Mouse (Mus musculus): ENCODE data around the gene Rragc.

The Rragc gene

DNA sequence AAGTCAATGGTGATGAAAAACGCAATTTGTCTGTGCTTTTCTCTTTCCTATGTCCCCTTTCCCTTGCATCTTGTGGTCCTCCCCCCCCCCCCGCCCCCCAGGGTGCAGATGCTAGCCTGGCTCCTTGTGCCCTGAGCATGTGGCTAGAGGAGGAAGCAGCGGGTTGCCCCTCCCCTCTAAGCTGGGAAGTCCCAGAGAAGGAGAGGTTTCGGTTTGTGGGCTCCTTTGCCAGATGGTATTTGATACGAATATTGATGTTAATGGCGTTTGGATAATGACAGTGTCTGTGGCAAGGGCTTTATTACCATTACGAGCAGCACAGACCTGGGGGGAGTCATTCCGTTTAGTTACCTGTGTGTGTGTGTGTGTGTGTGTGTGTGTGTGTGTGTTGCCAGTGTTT is 34.8 kb downstream of the Rragc start:
- no peak for DNase-seq (ENCODE audit: low spot score)

DNA sequence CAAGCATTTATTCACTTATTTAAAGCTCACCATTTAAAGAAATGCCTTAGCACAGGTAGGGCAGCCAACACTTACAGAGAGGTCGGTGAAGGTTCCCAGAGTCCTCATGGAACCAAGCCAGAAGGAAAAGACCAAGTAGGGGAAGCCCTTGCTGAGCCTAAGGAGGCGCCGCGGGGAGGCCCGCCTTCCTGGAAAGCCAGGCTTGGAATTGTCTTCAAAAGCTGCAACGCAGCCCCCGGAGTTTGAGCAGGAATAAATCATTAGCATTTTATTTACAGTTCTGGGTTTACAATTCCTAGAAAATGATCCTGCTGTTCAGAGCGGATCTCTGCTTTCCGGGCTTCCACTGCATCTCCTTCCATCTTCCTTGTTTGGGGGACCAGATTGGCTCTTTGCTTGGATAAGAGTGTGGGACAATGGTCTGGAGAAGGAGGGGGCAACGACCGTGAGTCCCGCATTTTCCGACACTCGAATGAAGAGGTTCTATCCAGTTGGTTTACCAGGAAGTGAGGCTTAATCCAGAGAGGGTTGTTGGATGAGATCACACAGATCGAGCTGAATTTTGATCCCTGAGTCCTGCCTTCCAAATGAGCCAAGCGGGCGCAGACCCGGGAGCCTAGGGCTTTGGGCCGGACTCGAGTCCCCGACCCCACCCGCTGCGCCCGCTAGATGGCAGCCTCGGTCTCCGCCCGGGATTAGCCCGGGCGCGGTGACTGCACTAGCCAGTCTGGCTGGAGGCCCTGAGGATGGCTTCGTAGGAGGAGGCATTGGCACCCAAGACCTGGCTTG is 39.7 kb downstream of the Rragc start:
- DNase-seq (ENCODE audit: low spot score), result peak; percentile 10

DNA sequence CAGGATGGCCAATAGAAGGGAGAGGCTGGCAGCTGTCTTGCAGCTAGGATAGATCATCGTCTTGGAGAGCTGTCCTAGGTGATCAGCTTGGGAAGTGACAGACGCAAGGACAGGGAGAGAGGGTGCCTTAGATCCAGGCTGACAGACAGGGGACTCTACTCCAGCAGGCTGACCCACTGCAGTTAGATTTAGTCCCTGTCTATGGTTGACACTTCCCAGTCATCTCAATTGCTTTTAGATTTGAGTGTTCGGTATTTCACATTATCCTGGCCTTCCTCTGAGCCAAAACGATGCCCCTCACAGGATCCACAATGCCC is 40.2 kb downstream of the Rragc start:
- DNase-seq (ENCODE audit: low spot score), result no peak

DNA sequence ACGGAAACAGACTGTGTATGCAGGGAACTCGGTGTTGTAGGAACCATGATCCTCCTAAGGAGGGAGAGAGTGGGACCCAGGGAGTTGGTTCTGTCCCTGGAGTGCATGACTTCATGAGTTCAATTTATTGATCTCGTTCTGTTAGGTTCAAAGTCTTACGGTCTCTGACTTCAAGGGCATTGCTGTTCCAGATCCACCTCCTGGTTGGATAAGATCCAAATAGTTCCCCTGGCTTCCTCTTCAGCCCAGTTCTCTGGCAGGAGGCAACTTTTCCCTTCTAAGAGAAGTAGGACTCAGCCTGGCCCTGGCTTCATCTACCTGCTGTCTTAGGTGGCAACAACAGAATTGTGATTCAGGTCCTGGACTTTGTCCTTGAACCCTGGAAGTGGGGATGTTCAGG is 40.6 kb downstream of the Rragc start:
- no peak for DNase-seq (ENCODE audit: low spot score)

DNA sequence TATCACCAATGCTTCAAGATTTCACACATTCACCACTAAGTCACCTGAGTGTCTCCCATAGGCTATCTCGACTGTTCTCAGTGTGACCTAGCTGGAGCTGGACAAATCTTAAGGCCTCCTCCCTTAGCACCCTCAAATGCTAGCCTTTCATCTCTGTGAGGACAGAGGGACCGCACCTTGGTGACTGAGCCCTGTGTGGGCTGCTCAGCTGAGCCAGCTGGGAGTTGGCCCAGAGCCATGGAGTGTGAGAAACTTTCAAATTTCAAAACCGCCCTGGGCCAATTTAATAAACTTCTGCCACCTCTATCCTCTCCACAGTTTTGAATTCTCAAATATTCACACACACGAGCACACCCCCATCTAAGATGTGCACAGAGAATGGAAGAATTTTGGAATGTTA is 43.7 kb downstream of the Rragc start:
- no peak for DNase-seq (ENCODE audit: low spot score)

DNA sequence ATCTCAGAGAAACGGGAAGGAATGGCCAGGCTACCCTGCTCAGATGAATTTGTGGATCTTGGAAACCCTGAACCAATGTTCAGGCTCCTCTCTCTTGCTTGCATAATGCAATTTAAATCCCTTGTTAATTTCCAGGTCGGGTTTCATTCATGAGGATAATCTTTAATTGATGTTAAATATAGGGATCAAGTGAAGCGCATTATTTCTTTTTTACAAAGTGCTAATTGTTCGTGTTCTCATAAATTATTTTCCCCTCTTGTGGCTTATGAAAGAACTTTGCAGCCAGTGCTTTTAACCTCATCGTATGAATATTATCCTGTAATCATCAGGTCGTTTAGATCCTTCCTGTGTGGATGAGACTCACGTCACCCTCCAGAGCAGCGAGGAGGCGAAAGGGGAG is 45.5 kb downstream of the Rragc start:
- no peak for DNase-seq (ENCODE audit: low spot score)

DNA sequence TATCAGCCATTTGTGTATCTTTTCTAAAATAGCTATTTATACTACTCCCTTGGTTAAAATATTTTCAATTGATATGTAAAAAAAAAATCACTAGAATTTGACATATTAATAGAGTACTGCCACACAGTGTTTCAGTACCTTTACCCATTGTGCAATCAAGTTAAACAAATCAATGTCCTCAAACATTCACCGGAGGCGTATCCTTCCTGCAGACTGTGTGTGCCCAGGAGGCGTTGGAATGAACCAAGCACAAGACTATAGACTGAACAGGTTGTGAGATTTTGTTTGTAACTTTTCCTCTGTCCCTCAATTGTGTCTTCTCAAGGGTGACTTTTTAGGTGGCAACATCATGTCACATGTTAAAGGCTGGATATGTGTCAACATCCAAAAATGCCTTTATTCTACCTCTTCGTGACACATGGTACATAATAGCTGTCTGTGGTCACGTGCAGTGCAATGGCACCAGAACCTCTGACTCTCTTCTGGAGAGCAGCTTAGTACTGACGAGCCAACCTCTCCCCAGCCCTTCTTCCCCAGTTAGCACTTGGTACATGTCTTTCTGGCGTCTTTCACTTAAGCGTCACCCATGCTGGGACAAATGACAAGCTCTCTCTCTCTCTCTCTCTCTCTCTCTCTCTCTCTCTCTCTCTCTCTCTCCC is 51.5 kb downstream of the Rragc start:
- no peak for DNase-seq (ENCODE audit: low spot score)

DNA sequence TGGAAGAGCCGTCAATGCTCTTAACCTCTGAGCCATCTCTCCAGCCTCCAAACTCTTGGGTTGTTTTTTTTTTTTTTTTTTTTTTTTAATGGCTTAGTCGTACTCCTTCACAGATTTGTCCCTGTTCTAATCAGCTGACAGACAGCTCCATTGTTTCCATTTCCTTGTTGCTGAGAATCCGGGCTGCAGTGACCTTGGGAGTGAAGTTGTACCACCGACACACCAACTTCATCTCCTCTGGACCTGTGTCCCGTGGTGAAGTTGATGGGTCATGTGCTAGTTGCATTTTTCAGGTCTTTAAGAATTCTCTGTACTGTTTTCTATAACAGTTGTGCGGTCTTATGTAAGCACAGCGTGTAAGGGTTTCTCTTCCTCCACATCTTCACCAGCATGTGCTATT is 52.2 kb downstream of the Rragc start:
- no peak for DNase-seq (ENCODE audit: low spot score)

DNA sequence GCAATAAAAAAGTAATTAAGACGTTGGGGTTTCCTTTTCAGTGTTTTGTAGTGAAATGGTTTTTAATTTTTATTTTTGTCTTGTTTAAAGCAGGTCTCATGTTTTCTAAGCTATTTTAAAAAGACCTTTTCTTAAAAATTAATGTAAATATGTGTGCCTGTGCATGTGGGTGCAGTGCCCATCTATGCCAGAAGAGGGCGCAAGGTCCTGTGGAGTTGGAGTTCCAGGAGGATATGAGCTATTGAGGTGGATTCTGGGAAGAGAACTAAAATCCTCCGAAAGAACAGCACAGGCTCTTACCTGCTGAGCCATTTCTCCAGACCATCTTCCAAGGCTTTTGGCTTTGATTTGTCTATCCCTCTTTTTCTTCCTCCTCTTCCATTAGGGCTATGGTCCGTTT is 53.8 kb downstream of the Rragc start:
- DNase-seq (ENCODE audit: low spot score), result no peak

DNA sequence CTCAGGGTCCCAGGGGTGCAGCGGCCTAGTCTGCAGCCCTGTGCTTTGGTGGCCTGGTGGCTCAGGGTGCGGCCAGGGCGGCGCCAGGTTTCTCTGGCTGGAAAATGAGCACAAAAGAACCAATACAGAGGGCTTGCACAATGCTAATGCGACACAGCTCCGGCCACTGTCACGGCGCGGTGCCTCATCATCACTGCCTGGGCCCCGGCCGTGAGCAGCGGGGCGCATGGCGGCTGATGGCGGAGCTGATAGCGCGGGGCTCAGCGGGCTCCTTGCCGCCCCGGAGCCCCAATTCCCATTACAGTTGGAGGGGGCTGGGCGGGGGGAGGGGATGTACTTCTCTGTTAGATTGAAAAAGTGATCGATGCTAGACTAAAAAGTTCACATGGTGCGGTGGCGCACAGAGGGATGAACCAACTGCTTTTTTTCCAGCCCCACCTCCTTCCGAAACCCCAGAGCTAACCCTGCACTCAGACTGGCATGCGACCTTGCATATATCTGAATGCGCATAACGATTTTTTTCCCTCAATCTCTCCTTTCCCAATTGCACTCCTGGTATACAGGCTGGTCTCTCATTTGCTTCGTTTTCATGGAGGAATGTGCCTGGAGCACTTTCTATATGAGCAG is 55.3 kb downstream of the Rragc start:
- no peak for DNase-seq (ENCODE audit: low spot score)

DNA sequence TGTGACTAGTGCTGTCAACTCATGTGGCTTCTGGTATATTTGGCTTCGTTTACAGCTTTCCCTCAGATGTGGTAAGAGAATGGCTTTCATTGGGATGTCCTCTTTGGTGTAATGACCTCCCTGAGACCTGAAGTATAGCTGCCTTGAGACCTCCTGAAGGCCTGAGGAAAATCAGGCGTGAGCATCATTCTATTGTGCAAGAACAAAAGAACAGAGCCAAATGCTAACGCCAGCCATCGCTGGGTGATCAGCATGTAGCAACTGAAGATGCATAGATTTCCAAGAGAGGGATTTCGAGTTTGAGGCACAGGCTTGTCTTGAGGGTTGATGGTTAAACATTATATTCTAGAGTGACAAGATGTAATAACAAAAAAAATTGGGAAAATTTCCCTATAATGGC is 64.9 kb downstream of the Rragc start:
- no peak for DNase-seq (ENCODE audit: low spot score)
